Mouse (Mus musculus) regulatory T cell (primary cell): ENCODE measurements at regions not wholly inside any gene's neighbourhood (a gene's known extent, or its start where the extent isn't known, plus 50 kb on each side); places are given as distances from the start of the nearest gene placed in this dataset.

Source experiments
- in situ Hi-C: fragments of 300-600 bp; cut with MboI, MseI; formaldehyde crosslinking; loops from one replicate; pipeline ENCODE4 v1.15.1; 2025; ENCODE audit warnings: high pct_unique_total_duplicates

DNA sequence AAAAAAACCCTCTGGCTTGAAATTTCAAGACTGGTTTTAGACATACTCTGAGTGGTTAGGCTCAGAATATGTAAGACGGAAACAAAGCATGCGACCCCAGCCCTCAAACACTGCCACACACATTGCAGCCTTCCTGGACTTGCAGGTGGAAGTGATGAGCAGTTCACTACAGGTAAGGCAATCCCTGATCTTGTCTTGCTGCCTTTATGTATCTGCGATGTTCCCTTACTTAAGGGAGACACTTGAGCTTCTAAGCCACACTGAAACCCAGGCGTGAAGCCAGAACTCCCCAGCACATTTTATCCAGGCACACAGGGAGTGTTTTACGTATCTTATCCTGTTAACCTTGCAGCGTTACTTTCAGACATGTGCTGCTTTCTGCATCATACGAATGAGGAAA, 342.9 kb downstream of the Rnf144a start:
- in situ Hi-C loops: loop anchor here (5.0 to 25.0 kb wide), 4 partner anchors 367 to 985 kb away; no protein-coding TSS in a partner anchor

DNA sequence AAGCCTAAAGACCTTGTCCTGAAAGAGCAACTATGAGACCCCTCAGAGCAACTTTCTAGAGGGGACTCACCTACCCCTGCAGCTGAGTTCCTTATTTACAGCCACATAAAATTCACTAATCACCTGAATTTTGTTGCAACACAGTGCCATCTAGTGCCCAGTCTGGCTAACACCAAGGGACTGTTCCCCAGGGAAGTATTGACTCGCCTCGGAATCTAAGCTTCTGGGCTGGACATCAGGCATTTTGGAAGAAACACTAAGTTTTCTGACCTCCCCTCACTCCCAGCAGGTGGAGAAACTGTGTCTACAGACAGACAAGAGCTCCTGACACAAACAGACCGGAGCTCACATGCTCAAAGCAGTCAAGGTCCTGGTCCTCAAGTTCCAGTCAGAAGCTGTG, 343.4 kb downstream of the Rnf144a start:
- in situ Hi-C loops: loop anchor here (5.0 to 25.0 kb wide), 4 partner anchors 367 to 984 kb away; no protein-coding TSS in a partner anchor

DNA sequence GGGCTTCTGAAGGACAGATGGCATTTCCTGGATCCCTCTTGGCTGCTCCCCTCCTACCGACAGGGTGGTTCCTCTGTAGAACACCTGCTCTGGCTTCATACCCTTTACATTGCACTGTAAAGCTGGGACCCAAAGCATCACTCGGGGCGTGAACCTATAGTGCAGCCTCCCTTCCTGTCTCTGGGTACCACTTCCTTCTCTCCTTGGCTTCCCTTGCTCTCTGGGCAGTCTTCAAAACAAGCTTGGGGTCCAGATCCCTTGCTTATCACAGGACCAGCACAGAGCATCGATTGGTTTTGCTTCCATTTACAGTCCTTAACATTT, 346.4 kb downstream of the Rnf144a start:
- in situ Hi-C loops: loop anchor here (5.0 to 25.0 kb wide), 3 partner anchors 201 to 881 kb away; no protein-coding TSS in a partner anchor

- in situ Hi-C loops: loop anchor here (5.0 to 25.0 kb wide), 3 partner anchors 201 to 881 kb away; no protein-coding TSS in a partner anchor
Measured at GRCm38 (mm10) chr12:26067866-26068684, 347.0 kb downstream of the Rnf144a start.

GRCm38 (mm10) chr12:26060378-26060777, 354.7 kb downstream of the Rnf144a start:
- in situ Hi-C loops: loop anchor here (25.0 kb wide), 2 partner anchors 748 to 873 kb away; no protein-coding TSS in a partner anchor

GRCm38 (mm10) chr12:26059090-26059489, 356.0 kb downstream of the Rnf144a start:
- in situ Hi-C loops: loop anchor here (25.0 kb wide), 2 partner anchors 747 to 872 kb away; no protein-coding TSS in a partner anchor

DNA sequence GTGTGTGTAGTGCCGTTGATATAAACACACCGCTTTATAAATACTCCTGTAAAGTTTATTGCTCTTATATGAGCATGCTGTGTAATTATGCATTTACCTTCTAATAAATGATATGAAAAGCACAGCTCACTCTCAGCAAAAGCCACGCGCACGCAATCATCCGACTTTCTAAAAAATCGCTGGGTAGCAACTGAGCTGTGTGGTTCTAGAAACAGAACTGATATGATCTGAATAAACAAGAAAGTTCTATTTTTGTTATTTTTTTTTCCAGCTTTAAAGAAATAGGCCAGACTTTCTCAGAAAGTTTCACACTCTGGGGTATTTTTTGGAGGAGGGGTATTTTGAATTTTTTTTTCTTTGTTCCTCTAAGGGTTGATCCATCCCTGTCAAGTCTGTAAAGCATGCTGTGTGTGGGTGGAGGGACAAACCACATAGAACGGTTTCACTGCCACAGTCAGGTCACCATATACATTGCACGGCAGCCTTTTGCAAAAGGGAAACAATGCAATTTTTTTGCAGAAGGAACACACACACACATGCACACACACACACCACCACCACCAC, 357.5 kb downstream of the Rnf144a start:
- in situ Hi-C loops: loop anchor here (25.0 kb wide), 2 partner anchors 745 to 870 kb away; no protein-coding TSS in a partner anchor

DNA sequence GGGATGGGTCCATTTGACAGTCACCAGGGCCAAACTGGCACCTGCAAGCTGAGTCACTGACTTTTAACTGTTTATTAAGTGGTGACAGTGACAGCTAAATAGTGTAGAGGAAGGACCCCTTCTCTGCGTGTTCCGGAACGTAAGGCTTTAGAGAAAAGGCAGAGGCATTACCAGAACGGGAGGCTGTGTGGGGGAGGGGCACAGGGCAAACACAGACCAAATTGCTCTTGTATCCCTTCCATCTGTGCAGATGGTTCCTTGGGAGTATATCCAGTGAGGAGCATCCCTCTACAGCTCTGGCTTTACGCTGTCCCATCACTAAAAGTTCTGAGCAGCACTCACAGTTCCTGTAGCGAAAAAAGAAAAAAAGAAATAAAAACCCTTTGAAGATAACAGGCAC, 368.1 kb downstream of the Rnf144a start:
- in situ Hi-C loops: no loop called here

DNA sequence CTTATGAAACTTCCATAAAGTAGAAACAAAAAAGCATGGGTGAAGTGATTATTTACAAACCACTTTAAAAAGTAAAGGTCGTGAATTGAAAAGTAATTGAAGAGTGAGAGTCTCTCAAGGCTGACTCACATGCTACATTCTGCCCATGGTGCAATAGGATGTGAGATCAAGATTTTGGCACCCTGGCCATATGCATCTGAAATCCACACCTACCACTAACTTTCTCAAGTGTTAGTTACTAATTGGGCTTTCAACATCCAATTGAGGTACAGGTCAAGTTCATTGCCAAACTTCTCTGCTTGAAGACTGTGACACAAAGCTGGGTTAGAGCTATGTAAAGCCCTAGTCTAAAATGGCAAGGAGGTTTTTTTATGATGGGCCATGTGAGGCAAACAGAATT, 369.7 kb downstream of the Rnf144a start:
- in situ Hi-C loops: no loop called here

DNA sequence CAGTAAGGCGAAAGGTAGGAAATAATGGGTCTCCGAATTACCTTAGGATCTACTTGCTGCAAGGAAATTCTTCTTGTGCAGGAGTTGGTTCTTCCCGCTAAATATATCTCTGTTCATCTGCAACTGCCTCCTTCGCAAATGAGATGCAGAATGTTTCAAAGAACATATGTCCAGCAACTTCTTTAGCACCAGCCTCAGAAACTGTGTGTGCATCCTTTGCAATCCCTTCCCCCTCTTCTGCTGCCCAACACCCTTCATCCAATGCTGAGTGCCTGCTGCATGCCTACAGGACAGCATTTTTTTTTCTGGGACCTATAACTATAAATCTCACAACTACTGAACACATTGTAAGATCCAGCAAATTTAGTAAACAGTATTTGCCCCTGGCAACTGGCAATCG, 402.1 kb downstream of the Rnf144a start:
- in situ Hi-C loops: no loop called here

- in situ Hi-C loops: no loop called here
Measured at GRCm38 (mm10) chr12:25994063-25994462, 421.0 kb downstream of the Rnf144a start.

DNA sequence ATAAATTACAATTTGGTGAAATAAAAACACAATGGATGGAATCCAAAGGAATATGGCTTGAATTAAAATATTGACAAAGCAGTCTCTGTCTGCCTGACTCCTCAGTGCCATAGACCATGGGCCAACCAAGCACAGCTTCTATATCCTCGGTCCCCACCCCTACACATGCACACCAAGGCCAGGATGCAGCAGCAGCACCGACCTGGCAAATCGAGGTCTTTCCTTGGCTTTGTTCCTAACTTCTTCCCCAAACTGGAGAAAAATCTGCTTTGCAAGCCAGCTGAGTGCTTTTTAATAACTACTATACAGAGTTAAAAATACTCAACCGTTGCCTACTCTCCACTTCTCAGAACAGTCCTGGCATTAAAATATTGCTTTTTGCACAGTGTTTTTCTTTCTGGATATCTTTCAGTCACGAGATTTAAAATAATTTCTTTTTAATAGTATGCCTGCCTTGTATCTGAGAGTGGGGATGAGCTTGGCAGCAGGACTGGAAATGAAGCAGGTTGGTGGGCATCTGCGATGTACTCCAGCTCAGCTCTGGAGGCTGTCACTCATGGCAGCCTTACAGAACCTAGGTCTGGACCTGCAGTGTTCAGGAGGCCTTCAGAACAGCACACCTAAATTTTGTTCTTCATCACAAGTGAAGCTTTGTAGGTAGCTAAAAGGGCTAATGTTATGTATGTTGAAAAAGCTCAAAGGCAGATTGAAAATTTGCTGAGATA, 423.1 kb downstream of the Rnf144a start:
- in situ Hi-C loops: no loop called here

DNA sequence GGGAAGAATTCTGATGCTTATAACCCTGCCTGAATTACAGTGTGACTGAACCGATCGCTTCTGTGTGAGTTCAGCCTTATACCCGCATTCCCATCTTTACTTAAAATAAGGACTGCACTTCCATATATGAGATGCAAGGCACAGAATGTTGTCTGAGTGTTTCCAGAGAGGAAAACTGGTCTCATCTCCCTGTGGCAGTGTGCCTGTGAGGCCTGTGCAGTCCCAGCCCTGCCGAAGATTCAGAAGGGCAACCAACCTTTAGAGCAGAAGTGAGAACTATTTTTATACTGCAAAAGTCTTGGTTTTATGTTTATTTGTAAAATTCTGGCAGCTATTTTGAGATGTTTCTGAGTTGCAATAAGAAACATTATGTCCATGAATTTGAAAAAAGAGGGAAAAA, 432.5 kb downstream of the Rnf144a start:
- in situ Hi-C loops: no loop called here

- in situ Hi-C loops: no loop called here
Measured at GRCm38 (mm10) chr12:25978335-25978734, 436.7 kb downstream of the Rnf144a start.

GRCm38 (mm10) chr12:25958584-25958983, 456.5 kb downstream of the Rnf144a start:
- in situ Hi-C loops: no loop called here

- in situ Hi-C loops: no loop called here
Measured at GRCm38 (mm10) chr12:25957547-25957946, 457.5 kb downstream of the Rnf144a start.

GRCm38 (mm10) chr12:25947107-25947506, 467.9 kb downstream of the Rnf144a start:
- in situ Hi-C loops: loop anchor here (5.0 kb wide), 1 partner anchor 55 kb away; no protein-coding TSS in a partner anchor

GRCm38 (mm10) chr12:25946121-25946520, 468.9 kb downstream of the Rnf144a start:
- in situ Hi-C loops: loop anchor here (5.0 kb wide), 1 partner anchor 56 kb away; no protein-coding TSS in a partner anchor

DNA sequence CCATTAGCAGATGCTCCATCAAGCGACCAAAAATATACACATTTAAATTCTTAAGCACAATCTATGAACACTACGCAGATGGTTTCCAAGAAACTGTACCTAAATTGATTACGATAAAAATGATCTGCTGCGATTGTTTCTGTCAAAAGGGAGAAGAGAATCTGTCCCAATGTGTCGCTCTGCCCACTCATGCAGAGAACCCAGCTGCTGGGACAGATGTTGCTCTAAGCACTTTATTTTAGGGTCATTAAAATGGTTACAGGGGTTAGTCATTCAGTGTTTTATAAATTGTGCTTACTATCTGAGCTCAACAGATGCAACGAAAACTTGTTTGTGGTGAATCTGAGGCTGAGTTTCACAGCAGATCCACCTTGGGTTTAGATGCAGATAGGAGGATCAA, 476.2 kb downstream of the Rnf144a start:
- in situ Hi-C loops: no loop called here

GRCm38 (mm10) chr12:25934946-25935345, 480.1 kb downstream of the Rnf144a start:
- in situ Hi-C loops: no loop called here

DNA sequence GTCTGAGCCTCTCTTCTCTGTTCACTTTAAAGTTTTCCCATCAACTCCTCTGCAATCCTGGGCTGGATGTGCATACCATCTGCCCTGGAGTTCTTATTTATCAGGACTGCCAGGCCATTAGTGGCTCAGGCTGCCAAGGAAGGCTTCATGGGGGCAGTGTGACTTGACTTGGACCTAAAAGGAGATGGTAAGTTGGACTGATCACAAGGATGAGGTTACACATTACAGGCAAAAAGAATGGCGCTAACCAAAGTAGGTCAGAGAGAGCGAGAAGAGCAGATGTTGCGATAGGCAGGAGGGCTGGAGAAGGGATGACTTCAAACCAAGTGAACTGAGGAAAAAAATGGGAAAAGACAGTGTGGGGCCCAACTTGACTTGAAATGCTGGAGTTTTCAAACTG, 480.5 kb downstream of the Rnf144a start:
- in situ Hi-C loops: no loop called here

GRCm38 (mm10) chr12:25926367-25926766, 488.7 kb downstream of the Rnf144a start:
- in situ Hi-C loops: no loop called here
